Mouse (Mus musculus): ENCODE results near the gene Rsph14.

Gene Rsph14

GRCm38 (mm10) chr10:74994863-74995262 lies 37.5 kb downstream of the Rsph14 start:
- DNase-seq (ENCODE audit: low read depth, low spot score): no peak

- DNase-seq (ENCODE audit: low read depth, low spot score): no peak
Observed at GRCm38 (mm10) chr10:74990584-74991322, 41.6 kb downstream of the Rsph14 start.

- DNase-seq (ENCODE audit: low read depth, low spot score): no peak
Observed at GRCm38 (mm10) chr10:74989814-74990213, 42.6 kb downstream of the Rsph14 start.

- no peak for DNase-seq (ENCODE audit: low read depth, low spot score)
Observed at GRCm38 (mm10) chr10:74987698-74988470, 44.5 kb downstream of the Rsph14 start.

- no peak for DNase-seq (ENCODE audit: low read depth, low spot score)
Observed at GRCm38 (mm10) chr10:74983176-74983575, 49.2 kb downstream of the Rsph14 start.

- DNase-seq (ENCODE audit: low read depth, low spot score): no peak
Observed at GRCm38 (mm10) chr10:74981159-74981558, 51.2 kb downstream of the Rsph14 start.

- no peak for DNase-seq (ENCODE audit: low read depth, low spot score)
Observed at GRCm38 (mm10) chr10:74978056-74978455, 54.3 kb downstream of the Rsph14 start.

- no peak for DNase-seq (ENCODE audit: low read depth, low spot score)
Observed at GRCm38 (mm10) chr10:74976429-74976828, 56.0 kb downstream of the Rsph14 start.

- no peak for DNase-seq (ENCODE audit: low read depth, low spot score)
Observed at GRCm38 (mm10) chr10:74975626-74976025, 56.8 kb downstream of the Rsph14 start.

- no peak for DNase-seq (ENCODE audit: low read depth, low spot score)
Observed at GRCm38 (mm10) chr10:74973026-74973425, 59.4 kb downstream of the Rsph14 start.

- no peak for DNase-seq (ENCODE audit: low read depth, low spot score)
Observed at GRCm38 (mm10) chr10:74969266-74969665, 63.1 kb downstream of the Rsph14 start.

- DNase-seq (ENCODE audit: low read depth, low spot score): no peak
Observed at GRCm38 (mm10) chr10:74967651-74968267, 64.6 kb downstream of the Rsph14 start.

GRCm38 (mm10) chr10:74966850-74967451 lies 65.4 kb downstream of the Rsph14 start, which contains the start of gene Gnaz:
TSS of gene Gnaz (plus strand) at chr10:74967177.
- DNase-seq (ENCODE audit: low read depth, low spot score): peak; percentile 97

GRCm38 (mm10) chr10:74964380-74964779 lies 68.0 kb downstream of the Rsph14 start:
- no peak for DNase-seq (ENCODE audit: low read depth, low spot score)

GRCm38 (mm10) chr10:74952830-74953443 lies 79.4 kb downstream of the Rsph14 start:
- no peak for DNase-seq (ENCODE audit: low read depth, low spot score)

GRCm38 (mm10) chr10:74940795-74941194 lies 91.6 kb downstream of the Rsph14 start:
- DNase-seq (ENCODE audit: low read depth, low spot score): no peak

- DNase-seq (ENCODE audit: low read depth, low spot score): no peak
Observed at GRCm38 (mm10) chr10:74939300-74939699, 93.1 kb downstream of the Rsph14 start.

- DNase-seq (ENCODE audit: low read depth, low spot score): no peak
Observed at GRCm38 (mm10) chr10:74938410-74938809, 94.0 kb downstream of the Rsph14 start.

- DNase-seq (ENCODE audit: low read depth, low spot score): no peak
Observed at GRCm38 (mm10) chr10:74937003-74937790, 95.2 kb downstream of the Rsph14 start.

GRCm38 (mm10) chr10:74935016-74935415 lies 97.4 kb downstream of the Rsph14 start:
- DNase-seq (ENCODE audit: low read depth, low spot score): no peak

- DNase-seq (ENCODE audit: low read depth, low spot score): no peak
Observed at GRCm38 (mm10) chr10:74934521-74934920, 97.9 kb downstream of the Rsph14 start.
